Mouse (Mus musculus) MEL (cell line): ENCODE results near the gene Tnnt1. TPM values are rescaled to one million over a fixed set of nuclear protein-coding genes. Genes with fewer than 3 reads are reported as not detected.
A peak's percentile ranks its signal among the peaks of the same experiment; 100 is the strongest.

ENCODE experiments used
- DNase-seq: peaks from one replicate; pipeline ENCODE4 v3.0.0; 2011; ENCODE audit warnings: low read depth, low spot score
- H3K27ac ChIP-seq: 2 replicates; pipeline ENCODE4 v1.5.1; 2012; ENCODE audit warnings: low read depth, mild to moderate bottlenecking, control low read depth, low read length, moderate library complexity; ENCODE audit not compliant: control insufficient read depth
- H3K27me3 ChIP-seq, 2 experiments: fragments of 150-350 bp in 1 of 2; sonication (generic) in 1 of 2; 2 replicates each; pipeline ENCODE4 v1.6.1; 2012; ENCODE audit warnings: low read length in 2 of 2, mild to moderate bottlenecking in 2 of 2, improper control_type of control experiment in 1 of 2, moderate library complexity in 1 of 2; ENCODE audit not compliant: insufficient read depth in 2 of 2, control insufficient read depth in 1 of 2
- H3K36me3 ChIP-seq, 2 experiments: 2 replicates each; pipeline ENCODE4 v1.6.1; 2012 to 2014; ENCODE audit warnings: low read length in 2 of 2, improper control_type of control experiment in 1 of 2, inconsistent platforms in 1 of 2, mild to moderate bottlenecking in 1 of 2; ENCODE audit not compliant: insufficient read depth in 2 of 2, control insufficient read depth in 1 of 2
- H3K4me1 ChIP-seq, 2 experiments: fragments of 150-350 bp in 1 of 2; sonication (generic) in 1 of 2; 2 replicates each; pipeline ENCODE4 v1.6.1; 2012; ENCODE audit warnings: low read length in 2 of 2, improper control_type of control experiment in 1 of 2, mild to moderate bottlenecking in 1 of 2; ENCODE audit not compliant: insufficient read depth in 2 of 2, control insufficient read depth in 1 of 2
- H3K4me3 ChIP-seq, 2 experiments: fragments of 150-350 bp in 1 of 2; sonication (generic) in 1 of 2; 2 replicates each; pipeline ENCODE4 v1.5.1; 2012; ENCODE audit warnings: low read depth in 2 of 2, low read length in 2 of 2, mild to moderate bottlenecking in 2 of 2, moderate library complexity in 2 of 2, control low read depth in 1 of 2, improper control_type of control experiment in 1 of 2; ENCODE audit not compliant: control insufficient read depth in 1 of 2, insufficient read depth in 1 of 2
- H3K79me2 ChIP-seq: 2 replicates; pipeline ENCODE4 v1.6.1; 2012; ENCODE audit warnings: mild to moderate bottlenecking, low read length, moderate library complexity; ENCODE audit not compliant: control insufficient read depth, poor library complexity, insufficient read depth
- H3K9ac ChIP-seq: 2 replicates; pipeline ENCODE4 v1.6.1; 2012; ENCODE audit warnings: low read depth, mild to moderate bottlenecking, control low read depth, low read length, moderate library complexity; ENCODE audit not compliant: control insufficient read depth, poor library complexity, severe bottlenecking
- H3K9me3 ChIP-seq: fragments of 150-350 bp; sonication (generic); replicated peaks from 2 replicates; pipeline ENCODE4 v1.6.1; 2012; ENCODE audit warnings: mild to moderate bottlenecking, low read length, improper control_type of control experiment, moderate library complexity; ENCODE audit not compliant: insufficient read depth
- BHLHE40 ChIP-seq: IDR thresholded peaks from 2 replicates; pipeline ENCODE4 v1.6.1; 2012; ENCODE audit warnings: low read depth, mild to moderate bottlenecking, inconsistent platforms, low read length, improper control_type of control experiment, borderline replicate concordance
- CHD2 ChIP-seq: IDR thresholded peaks from 2 replicates; pipeline ENCODE4 v1.6.1; 2011; ENCODE audit warnings: low read length, improper control_type of control experiment
- CTCF ChIP-seq, 3 experiments: IDR thresholded peaks in 2 of 3; conservative IDR thresholded peaks in 1 of 3; 2 replicates each; pipeline ENCODE4 v1.5.1; 2011 to 2012; ENCODE audit warnings: low read length in 3 of 3, low read depth in 2 of 3, mild to moderate bottlenecking in 2 of 3, improper control_type of control experiment in 1 of 3, inconsistent platforms in 1 of 3, mixed read lengths in 1 of 3, moderate library complexity in 1 of 3; ENCODE audit not compliant: control insufficient read depth in 1 of 3, insufficient read depth in 1 of 3, poor library complexity in 1 of 3, severe bottlenecking in 1 of 3
- E2F4 ChIP-seq: IDR thresholded peaks from 2 replicates; pipeline ENCODE4 v1.6.1; 2011; ENCODE audit warnings: low read depth, low read length, improper control_type of control experiment, borderline replicate concordance
- ELF1 ChIP-seq: IDR thresholded peaks from 2 replicates; pipeline ENCODE4 v1.6.1; 2014; ENCODE audit warnings: low read depth, mild to moderate bottlenecking, inconsistent platforms, low read length, improper control_type of control experiment, moderate library complexity
- EP300 ChIP-seq, 2 experiments: IDR thresholded peaks; 2 replicates each; pipeline ENCODE4 v1.6.1; 2011; ENCODE audit warnings: improper control_type of control experiment in 2 of 2, low read length in 2 of 2, low read depth in 1 of 2, mild to moderate bottlenecking in 1 of 2
- ETS1 ChIP-seq: IDR thresholded peaks from 2 replicates; pipeline ENCODE4 v1.6.1; 2012; ENCODE audit warnings: low read depth, mild to moderate bottlenecking, inconsistent platforms, low read length, improper control_type of control experiment, moderate library complexity
- GABPA ChIP-seq: IDR thresholded peaks from 2 replicates; pipeline ENCODE4 v1.6.1; 2012; ENCODE audit warnings: low read depth, mild to moderate bottlenecking, inconsistent platforms, low read length, improper control_type of control experiment, moderate library complexity
- GATA1 ChIP-seq: IDR thresholded peaks from 2 replicates; pipeline ENCODE4 v1.6.1; 2011; ENCODE audit warnings: low read depth, low read length, improper control_type of control experiment
- HCFC1 ChIP-seq: IDR thresholded peaks from 2 replicates; pipeline ENCODE4 v1.6.1; 2012; ENCODE audit warnings: low read depth, mild to moderate bottlenecking, inconsistent platforms, low read length, improper control_type of control experiment, moderate library complexity
- JUND ChIP-seq: IDR thresholded peaks from 2 replicates; pipeline ENCODE4 v1.6.1; 2011; ENCODE audit warnings: low read depth, mild to moderate bottlenecking, improper control_type of control experiment, low read length
- KAT2A ChIP-seq: conservative IDR thresholded peaks from 2 replicates; pipeline ENCODE4 v1.6.1; 2012; ENCODE audit warnings: low read depth, low read length, improper control_type of control experiment, inconsistent platforms
- MAFK ChIP-seq: IDR thresholded peaks from 2 replicates; pipeline ENCODE4 v1.6.1; 2011; ENCODE audit warnings: low read depth, mild to moderate bottlenecking, low read length, improper control_type of control experiment, borderline replicate concordance
- MAZ ChIP-seq: IDR thresholded peaks from 2 replicates; pipeline ENCODE4 v1.6.1; 2012; ENCODE audit warnings: low read depth, mild to moderate bottlenecking, inconsistent platforms, low read length, improper control_type of control experiment
- MEF2A ChIP-seq: IDR thresholded peaks from 2 replicates; pipeline ENCODE4 v1.6.1; 2014; ENCODE audit warnings: low read depth, mild to moderate bottlenecking, inconsistent platforms, low read length, improper control_type of control experiment; ENCODE audit not compliant: poor library complexity, insufficient replicate concordance, severe bottlenecking; ENCODE audit errors: extremely low read depth
- MXI1 ChIP-seq: IDR thresholded peaks from 2 replicates; pipeline ENCODE4 v1.6.1; 2011; ENCODE audit warnings: mild to moderate bottlenecking, low read depth, low read length, improper control_type of control experiment
- MYB ChIP-seq: IDR thresholded peaks from 2 replicates; pipeline ENCODE4 v1.6.1; 2011; ENCODE audit warnings: mild to moderate bottlenecking, low read depth, low read length, improper control_type of control experiment
- MYC ChIP-seq: IDR thresholded peaks from 2 replicates; pipeline ENCODE4 v1.6.1; 2011; ENCODE audit warnings: low read depth, mild to moderate bottlenecking, low read length, improper control_type of control experiment, moderate library complexity
- NELFE ChIP-seq: IDR thresholded peaks from 2 replicates; pipeline ENCODE4 v1.6.1; 2011; ENCODE audit warnings: low read depth, low read length, improper control_type of control experiment
- NRF1 ChIP-seq: IDR thresholded peaks from 2 replicates; pipeline ENCODE4 v1.6.1; 2014; ENCODE audit warnings: low read depth, mild to moderate bottlenecking, inconsistent platforms, low read length, improper control_type of control experiment, moderate library complexity; ENCODE audit not compliant: poor library complexity, insufficient read depth, severe bottlenecking
- POLR2A ChIP-seq, 2 experiments: IDR thresholded peaks; 2 replicates each; pipeline ENCODE4 v1.6.1; 2011 to 2012; ENCODE audit warnings: low read length in 2 of 2, mild to moderate bottlenecking in 2 of 2, control low read depth in 1 of 2, improper control_type of control experiment in 1 of 2, low read depth in 1 of 2, moderate library complexity in 1 of 2; ENCODE audit not compliant: control insufficient read depth in 1 of 2, insufficient read depth in 1 of 2, poor library complexity in 1 of 2
- POLR2AphosphoS2 ChIP-seq: IDR thresholded peaks from 2 replicates; pipeline ENCODE4 v1.6.1; 2011; ENCODE audit warnings: low read length, improper control_type of control experiment
- POLR2AphosphoS5 ChIP-seq: IDR thresholded peaks from 2 replicates; pipeline ENCODE4 v1.6.1; 2012; ENCODE audit warnings: low read depth, borderline replicate concordance, mild to moderate bottlenecking, inconsistent platforms, low read length, moderate library complexity, mixed read lengths
- RAD21 ChIP-seq: IDR thresholded peaks from 2 replicates; pipeline ENCODE4 v1.6.1; 2011; ENCODE audit warnings: mild to moderate bottlenecking, low read depth, low read length, improper control_type of control experiment
- RCOR1 ChIP-seq: IDR thresholded peaks from 2 replicates; pipeline ENCODE4 v1.6.1; 2012; ENCODE audit warnings: low read depth, mild to moderate bottlenecking, inconsistent platforms, low read length, improper control_type of control experiment
- SIN3A ChIP-seq: IDR thresholded peaks from 2 replicates; pipeline ENCODE4 v1.6.1; 2012; ENCODE audit warnings: low read length, improper control_type of control experiment, inconsistent platforms
- SMC3 ChIP-seq: IDR thresholded peaks from 2 replicates; pipeline ENCODE4 v1.6.1; 2011; ENCODE audit warnings: low read depth, low read length, improper control_type of control experiment
- TAL1 ChIP-seq: IDR thresholded peaks from 2 replicates; pipeline ENCODE4 v1.6.1; 2012; ENCODE audit warnings: mild to moderate bottlenecking, inconsistent platforms, low read length, moderate library complexity, mixed read lengths
- TBP ChIP-seq: IDR thresholded peaks from 2 replicates; pipeline ENCODE4 v1.8.0; 2011; ENCODE audit warnings: low read depth, low read length, improper control_type of control experiment
- TCF12 ChIP-seq: IDR thresholded peaks from 2 replicates; pipeline ENCODE4 v1.6.1; 2014; ENCODE audit warnings: low read depth, mild to moderate bottlenecking, inconsistent platforms, low read length, improper control_type of control experiment, moderate library complexity
- UBTF ChIP-seq: IDR thresholded peaks from 2 replicates; pipeline ENCODE4 v1.6.1; 2012; ENCODE audit warnings: low read depth, mild to moderate bottlenecking, inconsistent platforms, low read length, improper control_type of control experiment, moderate library complexity, borderline replicate concordance; ENCODE audit not compliant: insufficient read depth
- USF1 ChIP-seq: IDR thresholded peaks from 2 replicates; pipeline ENCODE4 v1.6.1; 2014; ENCODE audit warnings: low read depth, mild to moderate bottlenecking, inconsistent platforms, low read length, improper control_type of control experiment, moderate library complexity
- USF2 ChIP-seq, 2 experiments: IDR thresholded peaks; 2 replicates each; pipeline ENCODE4 v1.6.1; 2011 to 2012; ENCODE audit warnings: improper control_type of control experiment in 2 of 2, low read length in 2 of 2, borderline replicate concordance in 1 of 2, inconsistent platforms in 1 of 2, low read depth in 1 of 2, mild to moderate bottlenecking in 1 of 2; ENCODE audit not compliant: insufficient read depth in 1 of 2
- ZC3H11A ChIP-seq: IDR thresholded peaks from 2 replicates; pipeline ENCODE4 v1.6.1; 2012; ENCODE audit warnings: low read depth, mild to moderate bottlenecking, inconsistent platforms, low read length, improper control_type of control experiment
- ZKSCAN1 ChIP-seq: IDR thresholded peaks from 2 replicates; pipeline ENCODE4 v1.6.1; 2012; ENCODE audit warnings: low read depth, mild to moderate bottlenecking, inconsistent platforms, low read length, improper control_type of control experiment, moderate library complexity
- ZMIZ1 ChIP-seq: IDR thresholded peaks from 2 replicates; pipeline ENCODE4 v1.6.1; 2012; ENCODE audit warnings: low read depth, mild to moderate bottlenecking, inconsistent platforms, low read length, improper control_type of control experiment, moderate library complexity
- ZNF384 ChIP-seq: IDR thresholded peaks from 2 replicates; pipeline ENCODE4 v1.6.1; 2012; ENCODE audit warnings: low read depth, mild to moderate bottlenecking, inconsistent platforms, low read length, improper control_type of control experiment
- polyA plus RNA-seq, 2 experiments: library from polyadenylated mRNA; stranded (reverse) in 1 of 2; unstranded in 1 of 2; fragments of >175 nt in 1 of 2; fragments of >200 nt in 1 of 2; gene quantifications; 2 replicates each; pipeline versions ENCODE4 v1.2.1 to v1.2.4; 2012; ENCODE audit warnings: low replicate concordance in 2 of 2, low read depth in 1 of 2; ENCODE audit not compliant: insufficient read length in 2 of 2, insufficient read depth in 1 of 2, missing spikeins in 1 of 2
- total RNA-seq: library from RNA; depleted of rRNA; stranded (reverse); fragments of 300-350 nt; gene quantifications from 2 replicates; pipeline ENCODE4 v1.2.3, GENCODE M21; 2012

Gene Tnnt1
- total and polyA plus RNA-seq, 3 experiments: 5.0 to 16.4 TPM; not detected in 1

GRCm38 (mm10) chr7:4522292-4522691 is 6.1 kb upstream of the Tnnt1 start:
- Histone ChIP-seq H3K9ac (peak overlapping the region; percentile 80), H3K4me1 (peaks cover 2 to 24% of the 10 kb centered on the region in 2 experiments; a peak in 3 of 4 replicates), H3K79me2 (peaks cover 12% of the 10 kb centered on the region), H3K9me3 (no peaks in the 10 kb centered on the region), H3K36me3 (peaks cover 0 to 11% of the 10 kb centered on the region in 2 experiments; a peak in 2 of 4 replicates), H3K27ac (peak overlapping the region; percentile 88), H3K27me3 (no peaks in the 10 kb centered on the region), H3K4me3 (peak overlapping the region; percentile 74 to 76)
- DNase-seq: peak; percentile 82
- TF ChIP-seq MXI1 (peak; percentile 21; the same call in 1 of the 2 replicates), POLR2A (IDR thresholded peaks at IDR 0.05; ENCODE audit: control insufficient read depth in 1 of 2, insufficient read depth in 1 of 2, low read depth in 1 of 2, low read length in 2 of 2, poor library complexity in 1 of 2) (peak; percentile 71 to 91; a peak in 3 of 4 replicates), MAFK (no peak), TAL1 (no peak), HCFC1 (peak; percentile 46), MYB (no peak), USF1 (no peak), ZC3H11A (no peak), ELF1 (0 out of 2 replicates have a peak, but pooled peaks have one; percentile 29), GATA1 (peak; percentile 76; the same call in 1 of the 2 replicates), ZNF384 (no peak), NRF1 (0 out of 2 replicates have a peak, but pooled peaks have one; percentile 19), RCOR1 (no peak), RAD21 (no peak), GABPA (no peak), SIN3A (peak; percentile 75; the same call in 1 of the 2 replicates), EP300 (IDR thresholded peaks at IDR 0.05; ENCODE audit: low read depth in 1 of 2, low read length in 2 of 2) (peak; percentile 51 to 63), USF2 (IDR thresholded peaks at IDR 0.05; ENCODE audit: borderline replicate concordance in 1 of 2, insufficient read depth in 1 of 2, low read depth in 1 of 2, low read length in 2 of 2) (no peak), BHLHE40 (no peak), MAZ (peak; percentile 49; the same call in 1 of the 2 replicates), JUND (no peak), CTCF (IDR thresholded peaks at IDR 0.05 in 2 of 3, conservative IDR thresholded peaks at IDR 0.05 in 1 of 3; ENCODE audit: control insufficient read depth in 1 of 3, insufficient read depth in 1 of 3, low read depth in 2 of 3, low read length in 3 of 3, poor library complexity in 1 of 3, severe bottlenecking in 1 of 3) (no peak), TCF12 (peak; percentile 61), UBTF (no peak), ETS1 (peak; percentile 58), POLR2AphosphoS5 (no peak; the same call in 1 of the 2 replicates), MEF2A (peak; percentile 58; the same call in 1 of the 2 replicates), ZKSCAN1 (no peak), POLR2AphosphoS2 (peak; percentile 89), MYC (peak; percentile 45; the same call in 1 of the 2 replicates), SMC3 (no peak), NELFE (peak; percentile 79), TBP (peak; percentile 92), ZMIZ1 (peak; percentile 92), CHD2 (no peak), KAT2A (no peak), E2F4 (no peak)
